Mouse (Mus musculus) stomach, postnatal 0 days (tissue): ENCODE results near the gene Gse1. TPM values are rescaled to one million over a fixed set of nuclear protein-coding genes. Genes with fewer than 3 reads are reported as not detected.

Experiments used
- ATAC-seq: fragments of 200-750 bp; cut with Nextera tagmentation; 2 replicates; pipeline ENCODE4 v1.8.0; 2017; ENCODE audit not compliant: low FRiP score, low TSS enrichment
- DNase-seq: peaks from one replicate; pipeline ENCODE4 v3.0.0-alpha.2; 2016; ENCODE audit warnings: low spot score
- H3K27ac ChIP-seq: fragments of 300-500 bp; sonication (generic); replicated peaks from 2 replicates; pipeline ENCODE4 v1.5.1; 2014; ENCODE audit warnings: mild to moderate bottlenecking, control low read depth
- H3K27me3 ChIP-seq: fragments of 300-500 bp; sonication (generic); 2 replicates; pipeline ENCODE4 v1.6.1; 2014; ENCODE audit warnings: low read length; ENCODE audit not compliant: control insufficient read depth, insufficient read depth
- H3K36me3 ChIP-seq: fragments of 300-500 bp; sonication (generic); 2 replicates; pipeline ENCODE4 v1.6.1; 2014; ENCODE audit warnings: low read length, mixed read lengths; ENCODE audit not compliant: control insufficient read depth, insufficient read depth
- H3K4me1 ChIP-seq: fragments of 300-500 bp; sonication (generic); replicated peaks from 2 replicates; pipeline ENCODE4 v1.6.1; 2014; ENCODE audit warnings: antibody characterized with exemption; ENCODE audit not compliant: control insufficient read depth, insufficient read depth
- H3K4me2 ChIP-seq: fragments of 300-500 bp; sonication (generic); replicated peaks from 2 replicates; pipeline ENCODE4 v1.6.1; 2014; ENCODE audit warnings: low read depth, mild to moderate bottlenecking, control low read depth, moderate library complexity
- H3K4me3 ChIP-seq: fragments of 300-500 bp; sonication (generic); 2 replicates; pipeline ENCODE4 v1.5.1; 2014; ENCODE audit warnings: low read depth, low read length, control low read depth
- H3K9ac ChIP-seq: fragments of 300-500 bp; sonication (generic); 2 replicates; pipeline ENCODE4 v1.6.1; 2014; ENCODE audit warnings: mild to moderate bottlenecking, low read length, control low read depth, mixed read lengths
- H3K9me3 ChIP-seq: fragments of 300-500 bp; sonication (generic); 2 replicates; pipeline ENCODE4 v1.6.1; 2016; ENCODE audit warnings: low read length; ENCODE audit not compliant: control insufficient read depth
- CTCF ChIP-seq: IDR thresholded peaks from 2 replicates; pipeline ENCODE4 v1.5.1; 2016; ENCODE audit warnings: antibody characterized with exemption, low read depth, mild to moderate bottlenecking, moderate library complexity
- EP300 ChIP-seq: optimal IDR thresholded peaks from 2 replicates; pipeline ENCODE3; 2016; ENCODE audit warnings: antibody characterized with exemption
- WGBS: fragments of 180-500 bp; shearing (Covaris S2); extraction: QIAGEN DNeasy Blood & Tissue Kit; methylation state at CpG from one replicate; pipeline ENCODE4 v1.1.7; 2014; 5-methylcytosine and 5-hydroxymethylcytosine counted together
- polyA plus RNA-seq: library from polyadenylated mRNA; unstranded; fragments of >200 nt; fragmentation: Nextera tagmentation; extraction: Ambion mirVana; gene quantifications from 2 replicates; pipeline ENCODE4 v1.2.1, GENCODE M21; 2015

The Gse1 gene
- polyA plus RNA-seq, 1 experiment from 2014 or later, result 6.4 TPM

DNA sequence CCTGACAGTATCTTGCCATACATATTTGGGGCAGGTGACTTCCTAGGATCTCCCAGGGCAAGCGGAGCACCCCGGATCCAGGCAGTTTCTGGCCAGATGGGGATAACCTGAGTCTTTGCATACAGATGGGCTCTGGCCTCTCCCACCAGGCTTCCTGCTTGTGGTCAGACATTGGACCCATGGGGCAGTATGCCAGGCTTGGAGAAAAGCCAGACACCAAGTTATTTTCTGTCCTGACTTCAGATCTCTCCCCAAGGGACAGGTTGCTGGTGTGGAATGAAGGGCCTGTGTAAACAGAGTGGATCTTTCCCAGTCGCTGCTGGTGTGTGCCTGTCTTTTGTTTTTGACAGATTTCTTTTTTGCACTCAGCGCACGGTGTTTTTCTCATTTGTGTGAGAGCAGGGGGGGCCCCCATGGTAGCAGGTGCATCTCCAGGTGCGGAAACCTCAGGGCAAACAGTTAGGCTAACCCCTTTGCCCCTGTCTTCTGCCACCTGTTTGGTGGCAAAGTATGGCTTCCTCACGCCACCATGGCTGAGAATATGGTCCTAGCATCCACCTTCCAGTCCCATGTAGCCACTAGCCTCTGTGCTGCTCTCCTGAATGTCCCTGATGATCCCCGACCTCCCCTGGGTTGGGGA lies 315.3 kb downstream of the Gse1 start:
- no peaks in the 10 kb centered on the region for H3K36me3 ChIP-seq
- ATAC-seq (no peak), DNase-seq (peak; percentile 66)
- H3K9me3 ChIP-seq, result no peaks in the 10 kb centered on the region
- no peak overlapping the region for H3K9ac ChIP-seq
- H3K4me1 ChIP-seq, result peaks cover 15% of the 10 kb centered on the region; the same call in 1 of the 2 replicates
- no peak for TF ChIP-seq CTCF
- H3K4me3 ChIP-seq, result no peak overlapping the region
- 0 out of 2 replicates have a peak overlapping the region, but pooled peaks have one; percentile 30 for H3K27ac ChIP-seq
- H3K27me3 ChIP-seq, result no peaks in the 10 kb centered on the region
- 50% methylated on average over 8 of the region's 8 CpGs for WGBS
- no peak overlapping the region for H3K4me2 ChIP-seq

DNA sequence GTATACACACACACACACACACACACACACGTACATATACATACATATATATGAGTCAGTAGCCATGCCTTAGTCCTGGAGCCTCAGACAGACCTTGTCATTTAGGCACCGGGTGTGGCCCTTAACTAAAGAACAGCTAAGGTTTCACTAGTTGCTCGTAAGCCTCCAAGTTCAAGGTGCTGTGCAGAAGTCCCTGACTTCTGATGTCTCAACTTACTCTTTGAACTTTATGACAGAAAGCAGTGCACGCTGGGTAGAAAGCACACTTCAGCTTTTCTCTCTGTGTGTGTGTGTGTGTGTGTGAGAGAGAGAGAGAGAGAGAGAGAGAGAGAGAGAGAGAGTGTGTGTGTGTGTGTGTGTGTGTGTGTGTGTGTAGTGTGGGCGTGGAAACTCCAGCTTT lies 315.9 kb downstream of the Gse1 start:
- no peak for DNase-seq
- TF ChIP-seq CTCF (no peak), EP300 (no peak)
- H3K4me2 ChIP-seq, result no peak overlapping the region
- H3K4me1 ChIP-seq, result peaks cover 12% of the 10 kb centered on the region; the same call in 1 of the 2 replicates
- WGBS, result 63% methylated on average over 5 of the region's 5 CpGs
- H3K9me3 ChIP-seq, result no peaks in the 10 kb centered on the region
- H3K27ac ChIP-seq, result no peak overlapping the region
- ATAC-seq, result no peak
- H3K36me3 ChIP-seq, result no peaks in the 10 kb centered on the region
- H3K4me3 ChIP-seq, result no peak overlapping the region
- no peak overlapping the region for H3K9ac ChIP-seq
- no peaks in the 10 kb centered on the region for H3K27me3 ChIP-seq

DNA sequence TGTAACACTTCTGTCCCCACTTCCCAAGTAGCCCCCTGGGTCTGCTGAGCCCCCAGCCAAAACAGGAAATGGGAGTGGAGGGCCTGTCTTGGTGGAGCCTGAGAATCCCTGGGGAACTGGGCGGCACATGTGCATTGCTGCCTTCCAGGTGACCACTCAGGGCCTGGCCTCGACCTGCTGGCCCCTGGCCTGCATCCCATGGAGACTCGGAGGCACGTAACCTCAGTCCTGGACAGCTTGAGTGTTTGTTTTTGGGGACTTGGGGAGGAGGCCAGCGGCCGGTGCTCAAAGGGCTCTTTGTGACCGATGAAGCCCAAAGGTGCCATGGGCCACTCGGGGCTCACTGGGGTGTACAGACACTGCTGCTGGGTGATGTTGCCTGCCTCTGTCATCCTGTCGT lies 319.3 kb downstream of the Gse1 start:
- Histone ChIP-seq H3K9ac (no peak overlapping the region), H3K36me3 (no peaks in the 10 kb centered on the region), H3K4me3 (no peak overlapping the region), H3K9me3 (no peaks in the 10 kb centered on the region), H3K4me2 (no peak overlapping the region), H3K4me1 (0 out of 2 replicates have a peak, but pooled peaks cover 8% of the 10 kb centered on the region), H3K27me3 (no peaks in the 10 kb centered on the region), H3K27ac (no peak overlapping the region)
- no peak for TF ChIP-seq EP300
- TF ChIP-seq CTCF, result no peak
- 54% methylated on average over 9 of the region's 9 CpGs for WGBS
- ATAC-seq, result no peak
- DNase-seq, result no peak

GRCm38 (mm10) chr8:120548313-120548761 lies 320.1 kb downstream of the Gse1 start:
- 65% methylated on average over 15 of the region's 16 CpGs for WGBS
- no peak for TF ChIP-seq EP300
- TF ChIP-seq CTCF, result no peak
- H3K9me3 ChIP-seq, result no peaks in the 10 kb centered on the region
- 0 out of 2 replicates have a peak, but pooled peaks cover 5% of the 10 kb centered on the region for H3K4me1 ChIP-seq
- ATAC-seq (no peak), DNase-seq (no peak)
- no peak overlapping the region for H3K9ac ChIP-seq
- no peak overlapping the region for H3K4me3 ChIP-seq
- no peaks in the 10 kb centered on the region for H3K27me3 ChIP-seq
- H3K36me3 ChIP-seq, result no peaks in the 10 kb centered on the region
- H3K4me2 ChIP-seq, result no peak overlapping the region
- 0 out of 2 replicates have a peak overlapping the region, but pooled peaks have one; percentile 13 for H3K27ac ChIP-seq

DNA sequence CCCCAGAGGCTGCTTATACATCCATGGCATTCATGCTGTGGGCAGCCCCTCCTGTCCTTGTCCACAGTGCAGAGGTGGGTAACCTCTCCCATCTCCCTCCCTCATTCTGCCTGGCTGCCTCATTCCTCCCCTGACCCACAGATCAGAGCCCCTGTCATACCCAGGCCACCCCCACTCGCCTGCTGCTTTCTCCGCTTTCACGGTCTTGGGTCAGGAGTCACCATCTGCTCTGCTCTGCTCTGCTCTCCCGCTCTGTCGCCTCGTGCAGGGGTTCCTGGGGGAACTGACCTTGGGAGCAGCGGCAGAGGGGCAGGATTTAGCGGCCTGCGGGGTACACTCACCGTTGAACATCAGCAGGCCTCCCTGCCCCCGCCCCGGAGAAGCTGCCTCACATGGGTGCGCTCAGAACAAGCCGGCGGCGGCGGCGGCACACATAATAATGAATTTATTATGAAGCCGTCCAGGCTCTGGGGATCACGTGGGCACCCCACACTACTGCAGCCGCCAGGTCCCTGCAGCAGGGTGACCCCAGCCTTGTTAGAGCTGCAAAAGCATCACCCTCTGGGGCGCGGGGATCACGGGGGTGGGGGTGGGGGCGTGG lies 321.2 kb downstream of the Gse1 start:
- ATAC-seq, result no peak
- Histone ChIP-seq H3K27me3 (no peaks in the 10 kb centered on the region), H3K4me2 (peak overlapping the region; percentile 29; the same call in 1 of the 2 replicates), H3K4me1 (0 out of 2 replicates have a peak, but pooled peaks cover 5% of the 10 kb centered on the region), H3K9me3 (no peaks in the 10 kb centered on the region), H3K27ac (no peak overlapping the region), H3K36me3 (no peaks in the 10 kb centered on the region; the same call in 1 of the 2 replicates), H3K9ac (peak overlapping the region; percentile 27; the same call in 1 of the 2 replicates), H3K4me3 (no peak overlapping the region)
- WGBS, result 27% methylated on average over 25 of the region's 25 CpGs
- no peak for DNase-seq
- TF ChIP-seq EP300 (no peak), CTCF (no peak)

- DNase-seq (no peak), ATAC-seq (no peak)
- TF ChIP-seq EP300 (no peak), CTCF (no peak)
- Histone ChIP-seq H3K4me2 (no peak overlapping the region), H3K4me3 (no peak overlapping the region), H3K9ac (no peak overlapping the region; the same call in 1 of the 2 replicates), H3K36me3 (no peaks in the 10 kb centered on the region; the same call in 1 of the 2 replicates), H3K4me1 (0 out of 2 replicates have a peak, but pooled peaks cover 5% of the 10 kb centered on the region), H3K27ac (no peak overlapping the region), H3K9me3 (no peaks in the 10 kb centered on the region), H3K27me3 (no peaks in the 10 kb centered on the region)
- 43% methylated on average over 11 of the region's 11 CpGs for WGBS
Measured at GRCm38 (mm10) chr8:120549922-120550321, 321.7 kb downstream of the Gse1 start.
